Mouse (Mus musculus): ENCODE results near the gene 1700066M21Rik.

The 1700066M21Rik gene

DNA sequence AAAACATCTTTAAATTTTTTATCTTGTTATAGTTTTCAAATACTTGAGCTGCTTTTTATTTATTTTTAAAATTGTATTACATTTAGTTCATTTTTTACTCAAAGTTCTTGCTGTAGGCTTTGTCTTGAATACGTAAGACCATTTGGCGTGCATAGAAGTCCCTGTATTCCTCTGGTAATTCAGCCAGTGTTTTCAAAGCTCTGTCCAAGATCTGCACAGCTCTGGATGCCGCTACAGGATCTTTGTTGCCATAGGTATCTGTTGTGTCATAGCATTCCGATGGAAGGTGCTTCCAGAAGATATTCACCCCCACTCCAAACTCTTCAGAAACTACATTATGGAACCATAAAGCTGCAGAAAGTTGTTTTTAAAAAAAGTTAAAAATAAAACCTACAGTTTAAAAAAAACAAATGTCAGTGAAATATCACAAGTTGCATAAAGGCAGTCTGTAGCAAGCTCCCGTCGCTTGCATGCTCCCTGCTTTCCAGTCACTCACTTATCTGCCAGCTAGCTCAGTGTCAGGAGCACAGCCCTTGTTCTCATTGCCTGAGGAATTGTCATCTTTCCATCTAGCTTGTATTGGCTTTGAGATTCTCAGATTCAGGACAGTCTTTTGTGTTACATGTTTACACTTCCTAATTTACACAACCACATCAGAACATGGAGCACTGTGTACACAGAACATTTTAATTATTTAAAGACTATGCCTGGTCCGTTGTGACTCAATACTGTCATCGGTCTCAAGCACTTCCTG, 11.2 kb downstream of the 1700066M21Rik start:
- in situ Hi-C loops (cut with MboI; ENCODE audit: low pct_unique_long_range_greater_than_20kb in 1 of 2, low sequenced_read_pairs in 2 of 2, unreplicated experiment in 1 of 2) = no loop called here

DNA sequence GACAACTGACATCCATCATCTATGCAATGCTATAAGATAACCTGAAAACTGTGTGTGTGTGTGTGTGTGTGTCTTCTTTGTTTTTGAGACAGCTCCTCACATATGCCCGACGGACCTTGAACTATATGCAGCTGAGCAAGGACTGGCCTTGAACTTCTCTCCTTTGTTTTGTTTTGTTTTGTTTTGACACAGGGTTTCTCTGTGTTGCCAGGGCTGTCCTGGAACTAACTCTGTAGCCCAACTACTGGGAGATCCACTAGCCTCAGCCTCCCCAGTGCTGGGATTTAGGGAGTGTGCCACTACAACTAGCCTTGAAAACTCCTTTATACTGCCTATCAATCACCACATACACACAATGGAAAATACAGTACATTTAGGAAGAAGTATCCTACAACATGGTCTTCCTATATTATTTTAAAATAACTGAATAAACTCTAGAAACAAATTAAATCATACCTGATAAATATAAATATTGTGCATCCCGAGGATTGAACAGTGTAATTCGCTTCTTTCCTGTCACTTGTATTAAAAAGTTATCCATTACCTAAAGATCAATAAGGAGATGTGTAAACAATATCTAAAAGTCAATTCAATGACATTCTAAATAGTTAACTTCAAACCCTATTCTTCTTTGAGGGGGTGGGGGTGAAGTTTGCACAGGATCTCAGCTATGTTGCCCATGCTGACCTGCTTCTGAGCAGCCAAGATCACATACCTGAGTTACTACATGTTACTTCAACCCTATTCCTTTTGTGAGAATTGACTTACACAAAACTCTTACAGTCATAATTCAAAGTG, 13.8 kb downstream of the 1700066M21Rik start:
- in situ Hi-C loops (cut with MboI; ENCODE audit: low pct_unique_long_range_greater_than_20kb in 1 of 2, low sequenced_read_pairs in 2 of 2, unreplicated experiment in 1 of 2) = no loop called here

DNA sequence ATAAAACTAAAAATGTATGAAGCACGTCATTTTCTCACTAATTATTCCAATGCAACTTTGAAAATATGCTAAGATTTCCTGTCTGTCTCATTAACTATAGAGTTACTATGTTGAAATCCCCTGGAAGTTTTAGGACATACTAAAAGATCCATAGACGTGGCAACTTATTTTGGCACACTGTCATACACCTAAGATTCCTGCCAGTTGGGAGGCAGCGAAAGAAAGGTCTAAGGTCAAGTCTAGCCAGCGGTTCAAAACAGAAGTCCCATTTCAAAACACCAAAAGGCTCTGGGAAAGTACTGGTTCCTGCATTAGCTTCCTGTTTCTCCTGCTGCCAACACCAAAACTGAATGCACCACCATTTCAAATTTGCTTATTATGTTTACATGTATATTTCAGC, 15.0 kb downstream of the 1700066M21Rik start:
- in situ Hi-C loops (cut with MboI; ENCODE audit: low pct_unique_long_range_greater_than_20kb in 1 of 2, low sequenced_read_pairs in 2 of 2, unreplicated experiment in 1 of 2) = no loop called here

DNA sequence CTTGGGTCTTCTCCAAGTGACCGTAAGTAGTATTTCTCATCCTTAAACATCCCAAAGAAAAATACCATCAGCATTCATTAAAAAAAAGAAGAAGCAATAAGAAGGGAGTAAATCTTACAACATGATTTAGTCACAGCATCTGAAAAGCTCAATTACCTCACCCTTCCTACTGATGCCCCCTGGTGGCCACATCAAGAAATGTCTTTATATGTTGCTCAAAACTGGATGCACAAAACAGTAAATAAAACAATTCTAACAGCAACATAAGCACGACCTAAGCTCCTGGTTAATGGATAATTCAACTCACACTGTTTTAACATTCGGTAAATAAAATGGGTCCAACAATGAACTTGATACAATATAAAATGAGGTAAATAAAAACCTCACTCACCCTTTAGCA, 16.6 kb downstream of the 1700066M21Rik start:
- in situ Hi-C loops (cut with MboI; ENCODE audit: low pct_unique_long_range_greater_than_20kb in 1 of 2, low sequenced_read_pairs in 2 of 2, unreplicated experiment in 1 of 2) = no loop called here

DNA sequence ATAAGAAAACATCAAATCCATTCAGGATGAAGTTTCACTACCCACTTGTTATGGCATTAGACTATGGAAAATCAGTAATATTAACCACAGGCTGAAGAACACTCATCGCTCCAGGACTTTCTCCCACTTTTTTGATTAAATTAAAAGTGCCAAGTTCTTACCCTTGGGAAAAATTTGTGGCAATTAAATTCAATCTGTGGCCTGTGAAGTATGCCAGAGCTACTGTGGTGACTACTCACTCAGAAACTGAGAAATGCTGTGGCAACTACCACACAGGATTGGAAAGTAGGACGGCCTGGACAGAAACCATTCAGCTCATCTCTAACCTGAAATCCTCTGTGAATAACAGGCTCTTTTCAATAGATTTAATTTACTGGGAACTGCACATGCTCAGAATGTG, 22.9 kb downstream of the 1700066M21Rik start:
- in situ Hi-C loops (cut with MboI; ENCODE audit: low pct_unique_long_range_greater_than_20kb in 1 of 2, low sequenced_read_pairs in 2 of 2, unreplicated experiment in 1 of 2) = loop anchor here (25.0 kb wide), 3 partner anchors 562 to 887 kb away; partner anchors contain the start of gene Aox2 (in 1 of the 2)

DNA sequence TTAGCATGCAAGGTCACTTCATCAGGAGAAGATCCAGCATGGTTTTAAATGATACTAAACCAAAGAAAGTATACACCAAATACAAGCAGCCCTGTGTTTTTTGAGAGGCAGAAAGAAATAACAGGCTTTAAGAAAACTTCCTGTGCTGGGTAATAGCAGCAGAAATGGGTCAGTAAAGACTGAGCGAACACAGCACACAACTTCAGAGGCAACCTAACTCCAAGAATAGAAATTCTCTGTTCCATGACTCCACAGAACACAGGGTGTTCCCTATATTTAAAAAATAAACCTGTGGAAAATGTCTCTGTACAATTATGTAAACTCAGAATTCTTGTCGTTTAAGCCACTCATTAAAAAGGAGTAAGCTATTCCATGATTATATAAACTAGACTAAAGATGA, 23.5 kb downstream of the 1700066M21Rik start:
- in situ Hi-C loops (cut with MboI; ENCODE audit: low pct_unique_long_range_greater_than_20kb in 1 of 2, low sequenced_read_pairs in 2 of 2, unreplicated experiment in 1 of 2) = loop anchor here (25.0 kb wide), 3 partner anchors 561 to 886 kb away; partner anchors contain the start of gene Aox2 (in 1 of the 2)

DNA sequence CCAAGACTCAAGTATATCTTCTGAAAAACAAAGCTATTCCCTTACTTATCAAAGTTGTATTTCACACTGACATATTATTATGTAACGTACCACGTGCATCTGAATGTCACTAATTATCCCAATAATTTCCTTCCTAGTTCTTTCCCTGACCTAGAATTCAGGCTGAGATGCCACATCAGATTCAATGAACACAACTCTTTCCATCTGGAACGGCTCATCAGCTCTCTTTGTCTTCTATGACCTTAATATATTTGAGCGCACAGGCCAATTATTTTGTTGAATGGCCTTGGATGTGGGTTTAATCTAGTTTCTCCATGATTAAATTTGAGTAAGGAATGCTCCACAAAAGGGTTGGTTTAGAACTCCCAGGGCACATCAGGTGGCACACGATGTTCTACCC, 24.7 kb downstream of the 1700066M21Rik start:
- in situ Hi-C loops (cut with MboI; ENCODE audit: low pct_unique_long_range_greater_than_20kb in 1 of 2, low sequenced_read_pairs in 2 of 2, unreplicated experiment in 1 of 2) = loop anchor here (25.0 kb wide), 3 partner anchors 560 to 885 kb away; partner anchors contain the start of gene Aox2 (in 1 of the 2)

DNA sequence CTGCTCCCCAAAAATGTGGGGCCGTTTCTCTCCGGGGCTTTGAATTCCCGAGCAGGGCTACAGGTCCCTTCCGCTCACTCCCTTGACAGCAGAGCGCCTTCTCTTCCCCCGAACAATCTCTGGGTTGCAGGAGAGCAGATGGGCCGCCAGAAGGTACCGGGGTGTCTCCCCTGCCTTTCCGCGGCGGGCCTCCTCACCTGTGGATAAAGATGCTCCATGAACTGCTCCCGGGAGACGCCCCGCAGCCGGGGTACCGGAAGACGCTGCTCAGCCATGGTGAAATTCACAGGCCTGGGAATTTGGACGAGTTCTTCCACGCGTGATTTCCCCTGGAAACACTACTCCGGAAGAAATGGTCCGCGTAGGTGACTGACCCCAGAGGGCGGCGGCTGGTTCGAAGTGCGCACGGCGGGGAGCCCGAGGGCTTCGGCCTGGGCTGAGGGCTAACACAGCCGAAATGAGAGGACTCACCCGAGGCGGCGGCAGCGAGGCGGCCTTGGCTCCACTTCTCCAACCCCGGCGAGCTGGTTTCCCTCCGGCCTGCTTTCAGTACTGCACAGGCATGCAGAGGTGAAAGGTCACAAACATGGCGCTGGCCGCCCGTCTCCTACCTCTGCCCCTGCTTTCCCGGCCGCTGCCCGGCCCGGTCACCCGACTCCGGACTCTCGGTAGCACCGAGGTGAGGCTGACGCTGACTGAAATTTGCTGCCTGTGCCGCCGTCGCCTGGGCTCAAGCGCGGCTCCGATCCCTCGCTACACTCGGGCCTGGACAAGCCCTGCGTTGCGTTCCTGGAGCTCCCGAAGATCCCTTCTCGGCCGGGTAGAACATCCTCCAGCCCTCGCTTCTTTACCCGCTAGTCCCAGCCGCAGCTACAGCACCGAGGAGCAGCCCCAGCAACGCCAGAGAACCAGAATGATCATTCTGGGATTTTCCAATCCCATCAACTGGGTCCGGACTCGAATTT, 29.0 kb downstream of the 1700066M21Rik start, which contains the start of the genes Maip1 and Tyw5:
Gene Maip1 (plus strand): TSS at position 142 of the 965 bp plus-strand sequence.
Gene Tyw5 (minus strand): TSS at position 915 of the 965 bp plus-strand sequence.
- in situ Hi-C loops (cut with MboI; ENCODE audit: low pct_unique_long_range_greater_than_20kb in 1 of 2, low sequenced_read_pairs in 2 of 2, unreplicated experiment in 1 of 2) = loop anchor here (25.0 kb wide), 3 partner anchors 556 to 881 kb away; partner anchors contain the start of gene Aox2 (in 1 of the 2)

DNA sequence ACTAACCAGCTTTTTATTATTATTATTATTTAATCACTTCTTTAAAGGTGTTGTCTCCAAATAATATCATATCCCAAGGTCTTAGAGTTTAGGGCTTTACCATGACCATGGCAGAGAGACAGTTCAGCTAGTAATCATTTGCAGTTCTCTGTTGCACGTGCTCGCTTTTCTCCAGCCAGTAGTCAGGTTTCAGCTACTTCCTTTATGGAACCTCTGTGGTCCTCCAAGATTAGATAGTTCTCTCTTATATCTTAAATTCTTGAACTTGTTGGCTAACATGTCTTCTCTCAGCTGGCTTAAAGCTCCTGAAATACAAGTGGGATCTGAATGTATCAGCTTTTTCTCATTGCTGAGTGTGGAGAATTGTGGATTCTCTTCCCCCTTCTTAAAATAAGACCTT, 31.6 kb downstream of the 1700066M21Rik start:
- in situ Hi-C loops (cut with MboI; ENCODE audit: low pct_unique_long_range_greater_than_20kb in 1 of 2, low sequenced_read_pairs in 2 of 2, unreplicated experiment in 1 of 2) = loop anchor here (25.0 kb wide), 3 partner anchors 553 to 878 kb away; partner anchors contain the start of gene Aox2 (in 1 of the 2)

DNA sequence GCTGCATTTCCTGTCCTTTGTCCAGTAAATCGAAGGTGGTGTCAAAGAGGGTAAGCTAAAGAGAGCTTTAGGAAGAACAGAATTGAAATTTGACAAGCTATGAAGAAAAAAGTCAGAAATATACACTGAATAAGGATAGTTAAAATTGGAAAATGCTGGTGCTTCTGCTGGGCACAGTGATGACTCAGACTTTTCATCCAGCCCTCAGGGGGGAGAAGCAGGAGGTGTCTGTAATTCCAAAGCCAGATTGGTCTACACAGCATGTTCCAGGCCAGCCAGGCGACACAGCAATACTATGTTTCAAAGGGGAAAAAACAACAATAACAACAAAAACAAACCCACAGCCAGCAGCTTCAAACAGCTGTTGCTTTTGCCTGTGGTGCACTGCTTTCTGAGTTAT, 36.0 kb downstream of the 1700066M21Rik start:
- in situ Hi-C loops (cut with MboI; ENCODE audit: low pct_unique_long_range_greater_than_20kb in 1 of 2, low sequenced_read_pairs in 2 of 2, unreplicated experiment in 1 of 2) = loop anchor here (25.0 kb wide), 3 partner anchors 549 to 874 kb away; partner anchors contain the start of gene Aox2 (in 1 of the 2)

DNA sequence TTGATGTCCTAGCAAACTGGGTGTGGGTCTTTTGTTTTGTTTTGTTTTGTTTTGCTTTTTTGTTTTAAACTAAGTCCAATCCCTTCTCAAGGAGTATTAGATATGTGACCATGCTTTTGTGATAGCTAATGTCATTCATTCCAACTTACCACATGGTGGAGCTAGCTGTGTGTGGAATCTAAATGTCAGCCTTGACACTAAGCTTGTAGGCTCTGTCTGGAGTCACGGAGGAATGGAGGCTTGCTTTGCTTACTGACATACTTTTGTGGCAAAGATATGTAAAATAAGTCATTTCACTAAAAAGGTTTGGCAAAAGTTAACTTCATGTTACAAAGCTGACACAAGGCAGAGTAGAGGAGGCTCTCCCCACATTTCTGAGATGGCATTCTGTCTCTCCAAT, 46.3 kb downstream of the 1700066M21Rik start:
- in situ Hi-C loops (cut with MboI; ENCODE audit: low pct_unique_long_range_greater_than_20kb in 1 of 2, low sequenced_read_pairs in 2 of 2, unreplicated experiment in 1 of 2) = loop anchor here (10.0 to 25.0 kb wide), 5 partner anchors 91 to 864 kb away; partner anchors contain the start of gene Aox2 (in 1 of the 2)

DNA sequence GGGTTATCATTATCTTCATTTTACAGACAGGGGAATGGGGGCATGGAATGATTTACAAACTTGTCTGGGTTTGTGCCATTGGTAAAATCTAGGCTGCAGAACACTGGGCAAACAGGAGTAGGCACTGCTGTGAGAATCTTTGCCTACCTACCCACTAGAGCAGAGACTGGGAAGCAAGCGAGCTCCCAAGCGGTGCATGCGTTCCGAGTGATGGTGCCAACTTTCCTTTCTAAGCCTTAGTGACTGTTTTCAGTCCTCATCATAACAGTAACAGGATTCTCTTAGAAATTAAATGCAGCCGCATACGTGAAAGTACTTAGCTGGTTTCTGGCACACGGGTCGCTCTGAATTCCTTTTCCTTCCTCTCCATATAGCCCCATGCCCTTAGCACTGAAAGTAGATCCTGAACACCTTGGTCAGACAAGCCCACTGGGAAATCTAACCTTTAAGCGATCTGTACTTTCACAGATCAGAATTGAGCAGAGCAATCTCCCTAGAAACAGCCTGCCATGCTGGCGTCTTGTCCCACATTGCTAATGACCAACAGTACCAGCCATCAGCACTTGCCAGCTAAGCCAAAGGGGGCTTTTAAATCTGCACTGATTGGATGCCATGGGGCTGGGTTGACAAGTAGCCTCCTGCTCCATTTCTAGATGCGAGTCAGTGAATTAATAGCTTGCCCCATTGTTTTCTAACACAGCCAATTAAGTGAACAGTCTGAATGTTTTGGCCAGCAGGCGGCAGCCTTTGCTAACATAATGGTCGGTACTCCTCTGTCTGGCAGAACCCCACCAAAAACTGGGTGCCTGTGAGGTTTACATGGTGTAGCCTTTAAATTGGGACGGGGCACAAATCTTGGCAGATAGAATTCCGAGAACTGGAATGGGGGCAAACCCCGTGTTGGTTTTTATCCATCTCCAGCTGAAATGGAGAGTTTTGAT, 51.2 kb downstream of the 1700066M21Rik start:
- in situ Hi-C loops (cut with MboI; ENCODE audit: low pct_unique_long_range_greater_than_20kb in 1 of 2, low sequenced_read_pairs in 2 of 2, unreplicated experiment in 1 of 2) = loop anchor here in 1 of 2 experiments (10.0 kb wide), 2 partner anchors 86 to 526 kb away; no protein-coding TSS in a partner anchor

DNA sequence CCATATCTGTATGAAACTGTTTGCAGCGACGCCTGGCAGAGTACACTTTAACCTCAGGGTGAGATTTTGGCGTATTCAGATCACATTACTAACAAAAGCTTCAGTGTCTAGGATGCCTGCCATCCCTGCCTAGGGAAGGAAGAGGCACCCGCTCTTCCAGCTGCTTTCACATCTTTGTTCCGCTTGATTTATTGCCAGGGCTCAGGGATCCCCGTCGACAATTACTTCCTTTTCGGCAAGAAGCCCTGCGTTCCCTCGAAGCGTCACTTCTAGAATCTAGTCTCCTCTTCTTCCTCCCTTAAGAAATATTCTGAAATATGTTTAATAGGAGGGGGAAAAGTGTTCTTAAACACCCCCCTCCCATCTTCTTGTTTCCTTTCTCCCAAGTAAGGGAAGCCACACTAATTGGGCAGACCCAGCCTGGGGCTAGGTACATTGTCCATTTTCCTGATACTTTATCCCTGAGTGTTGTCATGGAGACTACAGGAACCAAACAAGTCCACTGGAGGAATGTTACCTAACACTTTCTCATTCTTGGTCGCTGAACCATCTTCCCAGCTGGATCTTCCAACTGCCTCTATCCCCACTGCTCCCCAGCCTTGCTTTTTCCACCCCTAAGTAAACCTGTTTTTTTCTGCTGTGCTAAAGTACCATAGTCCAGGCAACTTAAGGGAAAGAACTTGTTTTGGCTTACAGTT, 52.5 kb downstream of the 1700066M21Rik start:
- in situ Hi-C loops (cut with MboI; ENCODE audit: low pct_unique_long_range_greater_than_20kb in 1 of 2, low sequenced_read_pairs in 2 of 2, unreplicated experiment in 1 of 2) = loop anchor here in 1 of 2 experiments (10.0 kb wide), 2 partner anchors 85 to 525 kb away; no protein-coding TSS in a partner anchor

DNA sequence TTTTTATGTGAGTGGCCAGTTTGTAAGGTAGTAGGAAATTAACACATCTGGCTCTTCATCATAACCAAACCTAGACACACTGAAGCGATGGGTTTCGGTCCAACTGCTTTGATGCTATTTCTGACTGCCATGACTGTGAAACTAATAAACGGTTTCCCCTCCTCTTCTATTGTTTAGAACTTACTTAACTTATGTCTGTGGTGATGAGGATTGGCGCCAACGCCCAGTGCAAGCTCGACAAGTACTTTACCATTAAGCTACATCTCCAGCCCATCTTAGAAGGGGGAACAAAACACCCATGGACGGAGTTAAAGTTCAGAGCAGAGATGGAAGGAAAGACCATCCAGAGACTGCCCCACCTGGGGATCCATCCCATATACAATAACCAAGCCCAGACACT, 55.7 kb downstream of the 1700066M21Rik start:
- in situ Hi-C loops (cut with MboI; ENCODE audit: low pct_unique_long_range_greater_than_20kb in 1 of 2, low sequenced_read_pairs in 2 of 2, unreplicated experiment in 1 of 2) = no loop called here
